Mouse (Mus musculus) limb, embryonic 13.5 days (tissue): ENCODE measurements around the gene Flrt1. TPM values are rescaled to one million over a fixed set of nuclear protein-coding genes. Genes with fewer than 3 reads are reported as not detected.

Experiments
- ATAC-seq: fragments of 200-750 bp; cut with Nextera tagmentation; 2 replicates; pipeline ENCODE4 v1.8.0; 2017; ENCODE audit warnings: low read depth, moderate number of reproducible peaks, moderate TSS enrichment; ENCODE audit not compliant: low FRiP score
- H3K27ac ChIP-seq: fragments of 300-500 bp; sonication (generic); 2 replicates; pipeline ENCODE4 v1.5.1; 2015; ENCODE audit warnings: inconsistent platforms, mild to moderate bottlenecking, moderate library complexity
- H3K27me3 ChIP-seq: fragments of 300-500 bp; sonication (generic); 2 replicates; pipeline ENCODE4 v1.6.1; 2015; ENCODE audit warnings: mild to moderate bottlenecking, inconsistent platforms
- H3K36me3 ChIP-seq: fragments of 300-500 bp; sonication (generic); 2 replicates; pipeline ENCODE4 v1.6.1; 2015; ENCODE audit warnings: inconsistent platforms, mild to moderate bottlenecking, moderate library complexity
- H3K4me1 ChIP-seq: fragments of 300-500 bp; sonication (generic); 2 replicates; pipeline ENCODE4 v1.6.1; 2015; ENCODE audit warnings: inconsistent platforms
- H3K4me2 ChIP-seq: fragments of 300-500 bp; sonication (generic); replicated peaks from 2 replicates; pipeline ENCODE4 v1.6.1; 2015; ENCODE audit warnings: inconsistent platforms, mild to moderate bottlenecking, moderate library complexity
- H3K4me3 ChIP-seq: fragments of 300-500 bp; sonication (generic); 2 replicates; pipeline ENCODE4 v1.5.1; 2015; ENCODE audit warnings: moderate library complexity, mild to moderate bottlenecking, inconsistent platforms
- H3K9ac ChIP-seq: fragments of 300-500 bp; sonication (generic); 2 replicates; pipeline ENCODE4 v1.6.1; 2015; ENCODE audit warnings: mild to moderate bottlenecking, inconsistent platforms
- H3K9me3 ChIP-seq: fragments of 300-500 bp; sonication (generic); 2 replicates; pipeline ENCODE4 v1.6.1; 2016; ENCODE audit warnings: inconsistent platforms
- WGBS: fragments of 180-500 bp; shearing (Covaris S2); methylation state at CpG from one replicate; pipeline ENCODE4 v1.1.7; 2015; 5-methylcytosine and 5-hydroxymethylcytosine counted together
- polyA plus RNA-seq: library from polyadenylated mRNA; unstranded; fragments of >200 nt; fragmentation: Nextera tagmentation; extraction: Ambion mirVana; gene quantifications from 2 replicates; pipeline ENCODE4 v1.2.1, GENCODE M21; 2015

Flrt1 gene
- polyA plus RNA-seq, 1 experiment from 2014 or later, result 8.1 TPM

GRCm38 (mm10) chr19:7128551-7129475 lies 23.3 kb upstream of the Flrt1 start:
- no peak overlapping the region for H3K9ac ChIP-seq
- no peak overlapping the region for H3K27ac ChIP-seq
- no peak overlapping the region for H3K4me2 ChIP-seq
- H3K36me3 ChIP-seq, result no peaks in the 10 kb centered on the region
- no peak overlapping the region for H3K4me3 ChIP-seq
- ATAC-seq, result no peak
- 43% methylated on average over 19 of the region's 19 CpGs for WGBS
- peaks cover 42% of the 10 kb centered on the region for H3K4me1 ChIP-seq
- no peaks in the 10 kb centered on the region for H3K9me3 ChIP-seq
- peaks cover 62% of the 10 kb centered on the region for H3K27me3 ChIP-seq

GRCm38 (mm10) chr19:7126933-7127332 lies 21.4 kb upstream of the Flrt1 start:
- no peaks in the 10 kb centered on the region for H3K36me3 ChIP-seq
- no peak overlapping the region for H3K4me3 ChIP-seq
- ATAC-seq, result no peak
- H3K27ac ChIP-seq, result no peak overlapping the region
- 75% methylated on average over 2 of the region's 2 CpGs for WGBS
- no peak overlapping the region for H3K9ac ChIP-seq
- H3K4me1 ChIP-seq, result peaks cover 38% of the 10 kb centered on the region
- no peaks in the 10 kb centered on the region for H3K9me3 ChIP-seq
- H3K27me3 ChIP-seq, result peaks cover 48% of the 10 kb centered on the region
- H3K4me2 ChIP-seq, result no peak overlapping the region

- H3K27ac ChIP-seq, result no peak overlapping the region
- ATAC-seq, result no peak
- H3K27me3 ChIP-seq, result peaks cover 41% of the 10 kb centered on the region
- H3K4me1 ChIP-seq, result peaks cover 40% of the 10 kb centered on the region
- H3K4me2 ChIP-seq, result no peak overlapping the region
- WGBS, result 64% methylated on average over 1 of the region's 1 CpGs
- H3K36me3 ChIP-seq, result no peaks in the 10 kb centered on the region
- H3K9me3 ChIP-seq, result no peaks in the 10 kb centered on the region
- no peak overlapping the region for H3K9ac ChIP-seq
- H3K4me3 ChIP-seq, result no peak overlapping the region
Measured at GRCm38 (mm10) chr19:7126209-7126608, 20.7 kb upstream of the Flrt1 start.

- H3K27me3 ChIP-seq, result peaks cover 42% of the 10 kb centered on the region
- 86% methylated on average over 4 of the region's 4 CpGs for WGBS
- H3K4me1 ChIP-seq, result peaks cover 45% of the 10 kb centered on the region
- no peaks in the 10 kb centered on the region for H3K36me3 ChIP-seq
- H3K9me3 ChIP-seq, result no peaks in the 10 kb centered on the region
- H3K9ac ChIP-seq, result no peak overlapping the region
- H3K27ac ChIP-seq, result no peak overlapping the region
- ATAC-seq, result no peak
- no peak overlapping the region for H3K4me2 ChIP-seq
- H3K4me3 ChIP-seq, result no peak overlapping the region
Measured at GRCm38 (mm10) chr19:7125526-7126156, 20.1 kb upstream of the Flrt1 start.

- ATAC-seq, result no peak
- H3K27ac ChIP-seq, result no peak overlapping the region
Measured at GRCm38 (mm10) chr19:7122698-7123306, 17.3 kb upstream of the Flrt1 start.

GRCm38 (mm10) chr19:7122277-7122676 lies 16.7 kb upstream of the Flrt1 start:
- no peak overlapping the region for H3K27ac ChIP-seq
- H3K4me1 ChIP-seq, result peaks cover 27% of the 10 kb centered on the region
- H3K36me3 ChIP-seq, result no peaks in the 10 kb centered on the region
- ATAC-seq, result no peak
- 40% methylated on average over 4 of the region's 4 CpGs for WGBS
- H3K27me3 ChIP-seq, result peaks cover 47% of the 10 kb centered on the region
- H3K9ac ChIP-seq, result no peak overlapping the region
- no peak overlapping the region for H3K4me3 ChIP-seq
- H3K9me3 ChIP-seq, result no peaks in the 10 kb centered on the region
- no peak overlapping the region for H3K4me2 ChIP-seq

More at GRCm38 (mm10) chr19:7122698-7123306, 17.3 kb upstream of the Flrt1 start:
- peaks cover 45% of the 10 kb centered on the region for H3K27me3 ChIP-seq
- H3K36me3 ChIP-seq, result no peaks in the 10 kb centered on the region
- WGBS, result 43% methylated on average over 10 of the region's 10 CpGs
- peak overlapping the region; percentile 39; the same call in 1 of the 2 replicates for H3K9ac ChIP-seq
- H3K4me2 ChIP-seq, result no peak overlapping the region
- no peak overlapping the region for H3K4me3 ChIP-seq
- H3K9me3 ChIP-seq, result no peaks in the 10 kb centered on the region
- peaks cover 26% of the 10 kb centered on the region for H3K4me1 ChIP-seq

- H3K4me3 ChIP-seq, result no peak overlapping the region
Measured at GRCm38 (mm10) chr19:7121252-7121651, 15.7 kb upstream of the Flrt1 start.

GRCm38 (mm10) chr19:7117653-7118307 lies 12.3 kb upstream of the Flrt1 start:
- WGBS, result 78% methylated on average over 8 of the region's 8 CpGs
- H3K36me3 ChIP-seq, result no peaks in the 10 kb centered on the region
- no peak overlapping the region for H3K4me2 ChIP-seq
- no peak overlapping the region for H3K27ac ChIP-seq
- no peak overlapping the region for H3K4me3 ChIP-seq
- H3K9ac ChIP-seq, result no peak overlapping the region
- no peak for ATAC-seq
- peaks cover 64% of the 10 kb centered on the region for H3K4me1 ChIP-seq
- no peaks in the 10 kb centered on the region for H3K9me3 ChIP-seq
- H3K27me3 ChIP-seq, result peaks cover 46% of the 10 kb centered on the region

More at GRCm38 (mm10) chr19:7121252-7121651, 15.7 kb upstream of the Flrt1 start:
- ATAC-seq, result peak; percentile 29; the same call in 1 of the 2 replicates
- H3K27ac ChIP-seq, result no peak overlapping the region
- WGBS, result 36% methylated on average over 11 of the region's 11 CpGs
- H3K36me3 ChIP-seq, result no peaks in the 10 kb centered on the region
- H3K27me3 ChIP-seq, result peaks cover 46% of the 10 kb centered on the region
- H3K4me1 ChIP-seq, result peaks cover 37% of the 10 kb centered on the region
- H3K9ac ChIP-seq, result 0 out of 2 replicates have a peak overlapping the region, but pooled peaks have one; percentile 4
- no peaks in the 10 kb centered on the region for H3K9me3 ChIP-seq
- H3K4me2 ChIP-seq, result no peak overlapping the region

- H3K27ac ChIP-seq, result no peak overlapping the region
- H3K9me3 ChIP-seq, result no peaks in the 10 kb centered on the region
- H3K4me1 ChIP-seq, result peaks cover 64% of the 10 kb centered on the region
- H3K27me3 ChIP-seq, result peaks cover 49% of the 10 kb centered on the region
- 0 out of 2 replicates have a peak overlapping the region, but pooled peaks have one; percentile 3 for H3K4me2 ChIP-seq
- H3K4me3 ChIP-seq, result no peak overlapping the region
- no peak overlapping the region for H3K9ac ChIP-seq
- H3K36me3 ChIP-seq, result no peaks in the 10 kb centered on the region
- no peak for ATAC-seq
- 19% methylated on average over 4 of the region's 4 CpGs for WGBS
Measured at GRCm38 (mm10) chr19:7117141-7117540, 11.6 kb upstream of the Flrt1 start.

- Histone ChIP-seq H3K27me3 (peaks cover 58% of the 10 kb centered on the region), H3K9me3 (no peaks in the 10 kb centered on the region), H3K9ac (0 out of 2 replicates have a peak overlapping the region, but pooled peaks have one; percentile 8), H3K36me3 (no peaks in the 10 kb centered on the region), H3K27ac (no peak overlapping the region), H3K4me3 (no peak overlapping the region), H3K4me2 (no peak overlapping the region), H3K4me1 (peaks cover 64% of the 10 kb centered on the region)
- WGBS, result 78% methylated on average over 4 of the region's 4 CpGs
- ATAC-seq, result no peak
Measured at GRCm38 (mm10) chr19:7116038-7116731, 10.7 kb upstream of the Flrt1 start.

GRCm38 (mm10) chr19:7113574-7113973 lies 8.0 kb upstream of the Flrt1 start:
- Histone ChIP-seq H3K9me3 (no peaks in the 10 kb centered on the region), H3K36me3 (no peaks in the 10 kb centered on the region), H3K27me3 (peaks cover 50% of the 10 kb centered on the region), H3K27ac (peak overlapping the region; percentile 81), H3K4me2 (peak overlapping the region; percentile 42), H3K9ac (peak overlapping the region; percentile 10), H3K4me1 (peaks cover 83% of the 10 kb centered on the region), H3K4me3 (peak overlapping the region; percentile 2; the same call in 1 of the 2 replicates)
- WGBS, result 6% methylated on average over 14 of the region's 14 CpGs
- ATAC-seq, result no peak
